Mouse (Mus musculus): ENCODE results near the gene Rpp25. TPM values are rescaled to one million over a fixed set of nuclear protein-coding genes. Genes with fewer than 3 reads are reported as not detected.

Gene Rpp25
- total and polyA plus RNA-seq, 2 experiments from 2014 or later: 11.7 to 17.0 TPM

- no peak for TF ChIP-seq CTCF (IDR thresholded peaks at IDR 0.05; ENCODE audit: low read depth)
- H3K27ac ChIP-seq: no peak overlapping the region
- no peak overlapping the region for H3K4me2 ChIP-seq (ENCODE audit: low read depth, low read length)
- H3K27me3 ChIP-seq (ENCODE audit: insufficient read depth, low read length): no peaks in the 10 kb centered on the region
- ATAC-seq (no peak), DNase-seq (ENCODE audit: low spot score) (no peak)
- no peaks in the 10 kb centered on the region for H3K9me3 ChIP-seq (ENCODE audit: low read length)
- peaks cover 10% of the 10 kb centered on the region; the same call in 1 of the 2 replicates for H3K4me1 ChIP-seq (ENCODE audit: insufficient read depth, low read length)
- H3K4me3 ChIP-seq (ENCODE audit: low read length): no peak overlapping the region
- no peak overlapping the region for H3K9ac ChIP-seq (replicated peaks; ENCODE audit: low read length)
- peaks cover 34% of the 10 kb centered on the region for H3K36me3 ChIP-seq (ENCODE audit: insufficient read depth, low read length)
- WGBS: 94% methylated on average over 2 of the region's 2 CpGs
Observed at GRCm38 (mm10) chr9:57539550-57539949, 35.7 kb downstream of the Rpp25 start.

- Histone ChIP-seq H3K27ac (no peak overlapping the region), H3K9ac (replicated peaks; ENCODE audit: low read length) (no peak overlapping the region), H3K4me1 (ENCODE audit: insufficient read depth, low read length) (peaks cover 10% of the 10 kb centered on the region; the same call in 1 of the 2 replicates), H3K9me3 (ENCODE audit: low read length) (no peaks in the 10 kb centered on the region), H3K36me3 (ENCODE audit: insufficient read depth, low read length) (peaks cover 47% of the 10 kb centered on the region), H3K4me3 (ENCODE audit: low read length) (no peak overlapping the region), H3K27me3 (ENCODE audit: insufficient read depth, low read length) (no peaks in the 10 kb centered on the region), H3K4me2 (ENCODE audit: low read depth, low read length) (no peak overlapping the region)
- DNase-seq (ENCODE audit: low spot score): peak; percentile 84
- WGBS: 5% methylated on average over 1 of the region's 1 CpGs
- no peak for ATAC-seq
- TF ChIP-seq CTCF (IDR thresholded peaks at IDR 0.05; ENCODE audit: low read depth): peak; percentile 78
Observed at GRCm38 (mm10) chr9:57541312-57541711, 37.5 kb downstream of the Rpp25 start.

- Histone ChIP-seq H3K4me3 (ENCODE audit: low read length) (no peak overlapping the region), H3K27ac (no peak overlapping the region), H3K9ac (replicated peaks; ENCODE audit: low read length) (no peak overlapping the region), H3K4me2 (ENCODE audit: low read depth, low read length) (no peak overlapping the region), H3K36me3 (ENCODE audit: insufficient read depth, low read length) (peaks cover 64% of the 10 kb centered on the region), H3K9me3 (ENCODE audit: low read length) (no peaks in the 10 kb centered on the region), H3K4me1 (ENCODE audit: insufficient read depth, low read length) (peaks cover 8% of the 10 kb centered on the region), H3K27me3 (ENCODE audit: insufficient read depth, low read length) (no peaks in the 10 kb centered on the region)
- WGBS: 80% methylated on average over 3 of the region's 3 CpGs
- no peak for TF ChIP-seq CTCF (IDR thresholded peaks at IDR 0.05; ENCODE audit: low read depth)
- ATAC-seq (no peak), DNase-seq (ENCODE audit: low spot score) (no peak)
Observed at GRCm38 (mm10) chr9:57543951-57544350, 40.1 kb downstream of the Rpp25 start.

- H3K4me1 ChIP-seq (ENCODE audit: insufficient read depth, low read length): peaks cover 9% of the 10 kb centered on the region
- peaks cover 44% of the 10 kb centered on the region for H3K36me3 ChIP-seq (ENCODE audit: insufficient read depth, low read length)
- WGBS: 69% methylated on average over 5 of the region's 5 CpGs
- no peak overlapping the region for H3K9ac ChIP-seq (replicated peaks; ENCODE audit: low read length)
- DNase-seq (ENCODE audit: low spot score) (peak; percentile 46), ATAC-seq (peak; percentile 45; the same call in 1 of the 2 replicates)
- H3K27ac ChIP-seq: no peak overlapping the region
- H3K4me3 ChIP-seq (ENCODE audit: low read length): no peak overlapping the region
- no peak for TF ChIP-seq CTCF (IDR thresholded peaks at IDR 0.05; ENCODE audit: low read depth)
- no peak overlapping the region for H3K4me2 ChIP-seq (ENCODE audit: low read depth, low read length)
- H3K9me3 ChIP-seq (ENCODE audit: low read length): no peaks in the 10 kb centered on the region
- H3K27me3 ChIP-seq (ENCODE audit: insufficient read depth, low read length): no peaks in the 10 kb centered on the region
Observed at GRCm38 (mm10) chr9:57547287-57547686, 43.5 kb downstream of the Rpp25 start.

GRCm38 (mm10) chr9:57547869-57548268 is 44.0 kb downstream of the Rpp25 start:
- no peaks in the 10 kb centered on the region for H3K9me3 ChIP-seq (ENCODE audit: low read length)
- H3K4me1 ChIP-seq (ENCODE audit: insufficient read depth, low read length): peaks cover 9% of the 10 kb centered on the region
- no peak for ATAC-seq
- H3K9ac ChIP-seq (replicated peaks; ENCODE audit: low read length): no peak overlapping the region
- H3K27me3 ChIP-seq (ENCODE audit: insufficient read depth, low read length): no peaks in the 10 kb centered on the region
- no peak for TF ChIP-seq CTCF (IDR thresholded peaks at IDR 0.05; ENCODE audit: low read depth)
- DNase-seq (ENCODE audit: low spot score): no peak
- H3K36me3 ChIP-seq (ENCODE audit: insufficient read depth, low read length): peaks cover 42% of the 10 kb centered on the region
- H3K27ac ChIP-seq: no peak overlapping the region; the same call in 1 of the 2 replicates
- WGBS: 91% methylated on average over 11 of the region's 11 CpGs
- H3K4me2 ChIP-seq (ENCODE audit: low read depth, low read length): no peak overlapping the region
- H3K4me3 ChIP-seq (ENCODE audit: low read length): no peak overlapping the region

- DNase-seq (ENCODE audit: low spot score) (peak; percentile 74), ATAC-seq (no peak)
- no peak for TF ChIP-seq CTCF (IDR thresholded peaks at IDR 0.05; ENCODE audit: low read depth)
- Histone ChIP-seq H3K4me2 (ENCODE audit: low read depth, low read length) (no peak overlapping the region), H3K36me3 (ENCODE audit: insufficient read depth, low read length) (peaks cover 35% of the 10 kb centered on the region), H3K27ac (peak overlapping the region; percentile 37; the same call in 1 of the 2 replicates), H3K4me1 (ENCODE audit: insufficient read depth, low read length) (peaks cover 9% of the 10 kb centered on the region), H3K4me3 (ENCODE audit: low read length) (no peak overlapping the region), H3K9me3 (ENCODE audit: low read length) (no peaks in the 10 kb centered on the region), H3K27me3 (ENCODE audit: insufficient read depth, low read length) (no peaks in the 10 kb centered on the region), H3K9ac (replicated peaks; ENCODE audit: low read length) (no peak overlapping the region)
- WGBS: 44% methylated on average over 4 of the region's 4 CpGs
Observed at GRCm38 (mm10) chr9:57549186-57549585, 45.4 kb downstream of the Rpp25 start.

GRCm38 (mm10) chr9:57550126-57550862 is 46.5 kb downstream of the Rpp25 start:
- no peak overlapping the region for H3K27ac ChIP-seq
- no peak for TF ChIP-seq CTCF (IDR thresholded peaks at IDR 0.05; ENCODE audit: low read depth)
- H3K27me3 ChIP-seq (ENCODE audit: insufficient read depth, low read length): no peaks in the 10 kb centered on the region
- no peak overlapping the region for H3K9ac ChIP-seq (replicated peaks; ENCODE audit: low read length)
- peaks cover 25% of the 10 kb centered on the region for H3K36me3 ChIP-seq (ENCODE audit: insufficient read depth, low read length)
- ATAC-seq (no peak), DNase-seq (ENCODE audit: low spot score) (no peak)
- 87% methylated on average over 11 of the region's 11 CpGs for WGBS
- no peak overlapping the region for H3K4me2 ChIP-seq (ENCODE audit: low read depth, low read length)
- no peaks in the 10 kb centered on the region for H3K9me3 ChIP-seq (ENCODE audit: low read length)
- no peak overlapping the region for H3K4me3 ChIP-seq (ENCODE audit: low read length)
- H3K4me1 ChIP-seq (ENCODE audit: insufficient read depth, low read length): peaks cover 9% of the 10 kb centered on the region

Data from hindbrain, postnatal 0 days (tissue).